In genomic region chr4:43973526-43973981, GRCm38 (mm10) we compare ENCODE assay signal across 9 mouse cellular contexts. TPM values are rescaled to one million over a fixed set of nuclear protein-coding genes. Genes with fewer than 3 reads are reported as not detected.
DNase-seq lines count a peak whose midpoint lies in the region; ATAC-seq and TF ChIP-seq lines count a peak whose summit lies in the region.
"Had no signal": no experiment of that assay in that cellular context is flagged by ENCODE, and none has a peak within 500 bp of the region (broad histone marks: within the 10 kb centered on the region; RNA-seq: fewer than 3 reads in every experiment).

No protein-coding gene starts in this region.

- no peaks in the 10 kb centered on the region for H3K36me3 ChIP-seq in kidney, adult 2 months (ENCODE audit: control insufficient read depth, insufficient read depth, low read length)
- H3K36me3 ChIP-seq in heart, embryonic 15.5 days: no peaks in the 10 kb centered on the region
- H3K36me3 ChIP-seq in liver, embryonic 15.5 days (replicated peaks): peaks cover 33% of the 10 kb centered on the region
- H3K36me3 ChIP-seq: hindbrain, embryonic 15.5 days had no signal

- no peaks in the 10 kb centered on the region for H3K27me3 ChIP-seq in kidney, adult 2 months (replicated peaks; ENCODE audit: control insufficient read depth, insufficient read depth, low read length)
- no peaks in the 10 kb centered on the region for H3K27me3 ChIP-seq in heart, embryonic 15.5 days
- H3K27me3 ChIP-seq in liver, embryonic 15.5 days: no peaks in the 10 kb centered on the region
- H3K27me3 ChIP-seq: hindbrain, embryonic 15.5 days had no signal

- H3K4me2 ChIP-seq in heart, embryonic 15.5 days: no peak overlapping the region
- no peak overlapping the region for H3K4me2 ChIP-seq in liver, embryonic 15.5 days
- H3K4me2 ChIP-seq: hindbrain, embryonic 15.5 days had no signal

- peak; percentile 36 for DNase-seq in kidney, adult 2 months
- DNase-seq in kidney, adult 8-10 months: no peak
- DNase-seq in cerebellum, adult 18-20 months: peak; percentile 24 to 36
- peak; percentile 87 for DNase-seq in skeletal muscle tissue, adult 2 months (ENCODE audit: low read depth, low spot score)
- DNase-seq in embryo, embryonic 9.5 days (ENCODE audit: extremely low spot score): no peak

- H3K4me1 ChIP-seq in kidney, adult 2 months (ENCODE audit: control insufficient read depth, insufficient read depth, low read length): no peaks in the 10 kb centered on the region; the same call in 1 of the 2 replicates
- peaks cover 35% of the 10 kb centered on the region for H3K4me1 ChIP-seq in heart, embryonic 15.5 days (replicated peaks)
- peaks cover 61% of the 10 kb centered on the region for H3K4me1 ChIP-seq in liver, embryonic 15.5 days (replicated peaks)

- TF ChIP-seq POLR2A in kidney, adult 2 months (IDR thresholded peaks at IDR 0.05; ENCODE audit: low read depth, low read length): no peak

- no peak for TF ChIP-seq CTCF in kidney, adult 2 months (conservative IDR thresholded peaks at IDR 0.05; ENCODE audit: insufficient read depth, insufficient read length, low read depth, low read length)

- H3K4me3 ChIP-seq in kidney, adult 2 months (ENCODE audit: insufficient read depth, low read depth, low read length): no peak overlapping the region
- no peak overlapping the region for H3K4me3 ChIP-seq in heart, embryonic 15.5 days
- H3K4me3 ChIP-seq in liver, embryonic 15.5 days (replicated peaks): no peak overlapping the region
- H3K4me3 ChIP-seq: hindbrain, embryonic 15.5 days had no signal

- H3K9ac ChIP-seq in heart, embryonic 15.5 days: no peak overlapping the region
- H3K9ac ChIP-seq in liver, embryonic 15.5 days: no peak overlapping the region
- H3K9ac ChIP-seq: hindbrain, embryonic 15.5 days had no signal

- H3K27ac ChIP-seq in kidney, adult 2 months (ENCODE audit: insufficient read depth, low read depth, low read length): no peak overlapping the region
- peak overlapping the region; percentile 49 for H3K27ac ChIP-seq in heart, embryonic 15.5 days
- peak overlapping the region; percentile 24; the same call in 1 of the 2 replicates for H3K27ac ChIP-seq in liver, embryonic 15.5 days (replicated peaks)
- H3K27ac ChIP-seq: hindbrain, embryonic 15.5 days had no signal

- 49% methylated on average over 4 of the region's 4 CpGs for WGBS in kidney, adult 2 months
- WGBS in heart, embryonic 15.5 days: 38% methylated on average over 4 of the region's 4 CpGs
- 29% methylated on average over 4 of the region's 4 CpGs for WGBS in liver, embryonic 15.5 days (ENCODE audit: insufficient replicate concordance)

- ATAC-seq in CD4-positive, CD25-positive, alpha-beta regulatory T cell, adult 4 months: peak; percentile 56
- ATAC-seq in heart, embryonic 15.5 days (replicated peaks; ENCODE audit: insufficient number of reproducible peaks, insufficient read depth, low FRiP score, low read depth): no peak
- ATAC-seq in liver, embryonic 15.5 days (ENCODE audit: insufficient read depth): no peak

- H3K9me3 ChIP-seq in heart, embryonic 15.5 days (replicated peaks): no peaks in the 10 kb centered on the region
- H3K9me3 ChIP-seq in liver, embryonic 15.5 days (replicated peaks): no peaks in the 10 kb centered on the region
- H3K9me3 ChIP-seq: hindbrain, embryonic 15.5 days had no signal

RNA-seq across cellular contexts. Expression of gene Ccin, which starts 9.7 kb away (rescaled TPM):
- 0.12 and 0.13 TPM in 2 replicates for polyA plus RNA-seq in kidney, adult 2 months (2012; rRNA removed)
- polyA plus RNA-seq in CD4-positive, CD25-positive, alpha-beta regulatory T cell, adult 4 months (2017; shearing (Covaris generic)): not detected
- polyA plus RNA-seq in heart, embryonic 15.5 days (2015; fragmentation: Nextera tagmentation; extraction: Ambion mirVana): not detected in 2 replicates
- polyA plus RNA-seq in liver, embryonic 15.5 days (2015; fragmentation: Nextera tagmentation; extraction: Ambion mirVana): not detected in 2 replicates
- polyA plus RNA-seq: hindbrain, embryonic 15.5 days had no signal

RNA-seq across cellular contexts. Expression of gene Glipr2, which starts 16.4 kb away (rescaled TPM):
- polyA plus RNA-seq in kidney, adult 2 months (2012; rRNA removed): 3.3 and 4.7 TPM in 2 replicates
- polyA plus RNA-seq in CD4-positive, CD25-positive, alpha-beta regulatory T cell, adult 4 months (2017; shearing (Covaris generic)): 100 to 1,000 TPM; 165 to 194 TPM
- 44.3 and 53.2 TPM in 2 replicates for polyA plus RNA-seq in heart, embryonic 15.5 days (2015; fragmentation: Nextera tagmentation; extraction: Ambion mirVana)
- polyA plus RNA-seq in liver, embryonic 15.5 days (2015; fragmentation: Nextera tagmentation; extraction: Ambion mirVana): 51.3 and 56.4 TPM in 2 replicates

RNA-seq across cellular contexts. Expression of gene Clta, which starts 30.7 kb away (rescaled TPM):
- 212 and 261 TPM in 2 replicates for polyA plus RNA-seq in kidney, adult 2 months (2012; rRNA removed)
- polyA plus RNA-seq in CD4-positive, CD25-positive, alpha-beta regulatory T cell, adult 4 months (2017; shearing (Covaris generic)): 10 to 100 TPM; 66.1 to 83.6 TPM
- polyA plus RNA-seq in heart, embryonic 15.5 days (2015; fragmentation: Nextera tagmentation; extraction: Ambion mirVana): 130 and 146 TPM in 2 replicates
- 117 and 119 TPM in 2 replicates for polyA plus RNA-seq in liver, embryonic 15.5 days (2015; fragmentation: Nextera tagmentation; extraction: Ambion mirVana)

Comparison
In these comparisons a context has a peak if more than half of its experiments do, and no peak if none do; other contexts are left out.
1. DNase-seq: peak in kidney, adult 2 months (single experiment), cerebellum, adult 18-20 months (2 of 2) and skeletal muscle tissue, adult 2 months (single experiment); none in kidney, adult 8-10 months (0 of 2) and embryo, embryonic 9.5 days (single experiment).